Mouse (Mus musculus): ENCODE results near the gene Arhgef17. TPM values are rescaled to one million over a fixed set of nuclear protein-coding genes. Genes with fewer than 3 reads are reported as not detected.

Arhgef17 gene
- total RNA-seq, 2 experiments from 2014 or later = 76.5 to 81.6 TPM

- DNase-seq (ENCODE audit: low spot score in 2 of 2) = no peak
These were observed 14.2 kb downstream of the Arhgef17 start for GRCm38 (mm10) chr7:100917751-100918150.

- no peak for DNase-seq (ENCODE audit: low spot score in 2 of 2)
These were observed 15.4 kb downstream of the Arhgef17 start for GRCm38 (mm10) chr7:100916526-100916925.

- DNase-seq (ENCODE audit: low spot score in 2 of 2) = no peak
These were observed 16.7 kb downstream of the Arhgef17 start for GRCm38 (mm10) chr7:100915204-100915603.

- no peak for DNase-seq (ENCODE audit: low spot score in 2 of 2)
These were observed 20.1 kb downstream of the Arhgef17 start for GRCm38 (mm10) chr7:100911791-100912190.

GRCm38 (mm10) chr7:100911246-100911770 lies 20.6 kb downstream of the Arhgef17 start:
- no peak for DNase-seq (ENCODE audit: low spot score in 2 of 2)

- no peak for DNase-seq (ENCODE audit: low spot score in 2 of 2)
These were observed 23.3 kb downstream of the Arhgef17 start for GRCm38 (mm10) chr7:100908567-100908966.

GRCm38 (mm10) chr7:100908061-100908460 lies 23.8 kb downstream of the Arhgef17 start:
- no peak for DNase-seq (ENCODE audit: low spot score in 2 of 2)

- peak; percentile 91 for DNase-seq (ENCODE audit: low spot score in 2 of 2)
These were observed 24.7 kb downstream of the Arhgef17 start for GRCm38 (mm10) chr7:100907231-100907630.

- no peak for DNase-seq (ENCODE audit: low spot score in 2 of 2)
These were observed 25.7 kb downstream of the Arhgef17 start for GRCm38 (mm10) chr7:100906029-100906789.

- no peak for DNase-seq (ENCODE audit: low spot score in 2 of 2)
These were observed 26.9 kb downstream of the Arhgef17 start for GRCm38 (mm10) chr7:100905037-100905436.

- no peak for DNase-seq (ENCODE audit: low spot score in 2 of 2)
These were observed 27.3 kb downstream of the Arhgef17 start for GRCm38 (mm10) chr7:100904612-100905011.

GRCm38 (mm10) chr7:100902451-100903137 lies 29.3 kb downstream of the Arhgef17 start:
- no peak for DNase-seq (ENCODE audit: low spot score in 2 of 2)

GRCm38 (mm10) chr7:100897828-100898227 lies 34.1 kb downstream of the Arhgef17 start:
- DNase-seq (ENCODE audit: low spot score in 2 of 2) = no peak

GRCm38 (mm10) chr7:100894833-100895226 lies 37.1 kb downstream of the Arhgef17 start:
- no peak for DNase-seq (ENCODE audit: low spot score in 2 of 2)

- peak; percentile 62 to 73 for DNase-seq (ENCODE audit: low spot score in 2 of 2)
These were observed 37.7 kb downstream of the Arhgef17 start for GRCm38 (mm10) chr7:100894057-100894832.

GRCm38 (mm10) chr7:100893249-100894056 lies 38.5 kb downstream of the Arhgef17 start:
- DNase-seq (ENCODE audit: low spot score in 2 of 2) = peak; percentile 59 to 68

GRCm38 (mm10) chr7:100886535-100886934 lies 45.4 kb downstream of the Arhgef17 start:
- peak; percentile 73 to 76 for DNase-seq (ENCODE audit: low spot score in 2 of 2)

GRCm38 (mm10) chr7:100884460-100884859 lies 47.4 kb downstream of the Arhgef17 start:
- no peak for DNase-seq (ENCODE audit: low spot score in 2 of 2)

GRCm38 (mm10) chr7:100881950-100882349 lies 50.0 kb downstream of the Arhgef17 start:
- DNase-seq (ENCODE audit: low spot score in 2 of 2) = no peak

GRCm38 (mm10) chr7:100881531-100881930 lies 50.4 kb downstream of the Arhgef17 start:
- no peak for DNase-seq (ENCODE audit: low spot score in 2 of 2)

- peak; percentile 71 to 73 for DNase-seq (ENCODE audit: low spot score in 2 of 2)
These were observed 52.3 kb downstream of the Arhgef17 start for GRCm38 (mm10) chr7:100879595-100879994.

Data from layer of hippocampus, postnatal 10 days (tissue).